Mouse (Mus musculus) naive thymus-derived CD4-positive, alpha-beta T cell, adult 2 months (primary cell): ENCODE measurements around the gene Wrnip1.

ENCODE experiments used
- DNase-seq: peaks from one replicate; pipeline ENCODE4 v3.0.0-alpha.2; 2011; ENCODE audit warnings: low read depth

Gene Wrnip1

DNA sequence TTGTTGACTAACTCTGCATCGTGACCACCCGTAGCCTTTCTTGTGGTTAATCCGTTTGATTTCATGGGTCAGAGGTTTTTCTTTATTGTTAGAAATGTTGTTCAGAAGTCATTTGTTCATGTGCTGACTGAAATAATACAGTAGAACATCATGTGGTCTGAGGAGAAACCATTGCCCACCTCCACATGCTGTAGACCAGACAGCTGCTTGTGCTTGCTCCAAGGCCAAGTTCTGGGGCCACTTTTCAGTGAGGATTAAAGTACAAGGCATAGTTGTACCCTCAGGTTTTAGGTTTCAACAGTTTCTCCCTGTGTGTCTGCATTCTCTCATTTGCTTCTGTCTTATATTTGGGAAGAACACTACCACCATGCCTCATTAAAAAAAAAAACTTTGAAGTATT is 5.8 kb downstream of the Wrnip1 start:
- no peak for DNase-seq

DNA sequence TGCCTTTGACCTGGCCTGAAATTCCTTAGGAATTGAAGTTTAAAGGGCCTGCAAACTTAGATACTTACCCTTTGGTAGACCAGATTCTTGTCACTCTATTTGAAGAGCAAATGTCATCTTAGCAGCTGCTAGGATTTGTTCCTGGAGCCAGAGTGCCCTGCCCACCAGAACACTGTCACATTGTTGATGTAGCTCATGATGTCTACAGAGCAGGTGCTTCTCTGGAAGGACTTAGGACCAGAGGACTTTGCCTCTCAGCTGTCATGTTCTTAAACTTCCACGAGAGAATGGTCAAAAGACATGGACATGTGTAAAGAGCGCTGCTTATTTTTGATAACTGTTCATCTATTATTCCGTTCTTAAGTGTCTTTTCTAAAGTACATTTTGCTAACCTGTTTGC is 17.4 kb downstream of the Wrnip1 start:
- DNase-seq: no peak

DNA sequence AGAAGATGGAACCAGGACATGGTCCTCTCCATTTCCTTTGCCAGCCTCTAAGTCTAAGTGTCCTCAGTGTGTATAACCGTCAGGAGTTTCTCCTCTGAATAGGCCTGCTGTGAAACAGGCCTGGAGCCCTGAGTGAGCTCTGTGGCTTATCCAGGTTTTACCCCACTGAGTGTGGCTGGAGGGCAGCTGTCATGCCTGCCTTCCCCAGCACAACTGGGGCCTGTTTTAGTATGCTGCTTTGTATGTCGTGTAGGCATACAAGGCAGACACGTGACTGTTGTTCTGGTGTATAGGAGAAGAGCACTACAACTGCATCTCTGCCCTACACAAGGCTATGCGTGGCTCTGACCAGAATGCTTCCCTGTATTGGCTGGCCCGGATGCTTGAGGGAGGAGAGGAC is 18.1 kb downstream of the Wrnip1 start:
- DNase-seq: no peak

DNA sequence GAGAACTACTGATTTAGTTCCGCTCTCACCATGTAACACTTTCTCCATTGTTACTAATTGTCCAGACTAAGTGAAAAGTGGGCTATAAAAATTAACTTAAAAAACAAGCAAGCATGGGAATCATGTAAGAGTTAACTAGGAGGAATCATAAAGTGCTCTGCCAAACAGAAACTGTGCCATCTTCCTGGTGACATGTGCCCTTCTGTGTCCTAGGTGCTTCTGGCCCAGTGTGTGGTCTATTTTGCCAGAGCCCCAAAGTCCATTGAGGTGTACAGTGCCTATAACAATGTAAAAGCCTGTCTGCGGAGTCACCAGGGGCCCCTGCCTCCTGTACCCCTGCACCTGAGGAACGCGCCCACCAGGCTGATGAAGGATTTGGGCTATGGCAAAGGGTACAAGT is 19.8 kb downstream of the Wrnip1 start:
- DNase-seq: no peak

DNA sequence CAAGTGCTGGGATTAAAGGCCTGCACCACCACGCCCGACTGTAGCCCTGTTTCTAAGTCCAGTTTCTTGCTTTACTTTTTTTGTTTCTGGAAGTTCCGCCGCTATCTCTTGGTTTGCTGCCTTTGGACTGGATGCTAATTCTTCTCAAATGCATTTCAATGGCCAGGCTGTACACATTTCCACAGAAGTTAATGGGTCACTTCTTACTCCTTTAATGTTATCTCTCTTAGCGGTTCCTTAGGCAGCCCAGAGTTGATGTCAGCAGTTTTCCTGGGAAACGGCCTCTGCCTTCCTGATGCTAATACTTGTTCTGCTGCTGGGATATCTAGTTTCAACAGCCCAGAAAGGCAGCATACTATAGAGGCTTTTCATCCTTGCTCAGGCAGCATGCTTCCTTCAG is 21.3 kb downstream of the Wrnip1 start:
- DNase-seq: no peak

DNA sequence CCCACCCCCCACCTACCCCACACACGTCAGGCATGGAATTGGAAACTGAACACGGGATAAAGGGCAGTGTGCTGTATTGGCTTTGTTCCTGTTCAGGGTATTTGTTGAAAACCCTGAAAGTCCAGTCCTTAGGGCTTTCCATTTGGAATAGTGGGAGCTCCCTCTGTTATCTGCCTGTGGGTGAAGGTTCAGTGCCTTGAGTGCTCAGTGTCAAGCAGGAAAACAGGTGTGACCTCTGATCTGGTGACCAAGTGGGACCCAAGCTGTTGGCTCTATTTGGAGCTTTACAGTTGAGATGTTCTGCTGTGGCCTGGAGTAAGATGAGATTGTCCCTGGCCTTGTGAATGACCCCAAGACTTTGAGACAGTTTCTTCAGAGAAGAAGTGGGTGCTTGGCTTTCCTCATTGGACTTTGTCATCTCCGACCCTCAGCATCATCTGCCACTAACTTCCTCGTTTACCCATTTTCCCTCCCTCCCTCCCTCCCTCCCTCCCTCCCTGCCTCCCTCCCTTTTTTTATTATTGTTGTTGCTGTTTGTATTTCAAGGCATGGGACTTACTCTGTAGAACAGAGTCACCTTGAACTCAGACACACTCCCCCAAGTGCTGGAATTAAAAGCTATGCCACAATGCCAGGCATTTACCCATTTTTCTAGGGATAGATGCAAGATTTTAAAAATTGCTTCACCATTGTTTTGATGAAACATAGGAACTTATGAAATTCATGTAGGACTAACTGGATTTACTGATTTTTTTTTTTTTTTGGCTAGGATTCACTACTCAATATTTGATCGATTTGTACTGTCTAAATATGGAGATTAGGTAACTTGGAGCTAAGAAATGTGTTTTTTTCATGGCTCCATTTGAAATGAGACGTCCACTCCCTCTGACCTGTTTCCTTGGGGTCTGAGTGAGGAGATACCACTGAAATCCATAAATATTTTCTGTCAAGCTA is 22.8 kb downstream of the Wrnip1 start:
- DNase-seq: no peak

DNA sequence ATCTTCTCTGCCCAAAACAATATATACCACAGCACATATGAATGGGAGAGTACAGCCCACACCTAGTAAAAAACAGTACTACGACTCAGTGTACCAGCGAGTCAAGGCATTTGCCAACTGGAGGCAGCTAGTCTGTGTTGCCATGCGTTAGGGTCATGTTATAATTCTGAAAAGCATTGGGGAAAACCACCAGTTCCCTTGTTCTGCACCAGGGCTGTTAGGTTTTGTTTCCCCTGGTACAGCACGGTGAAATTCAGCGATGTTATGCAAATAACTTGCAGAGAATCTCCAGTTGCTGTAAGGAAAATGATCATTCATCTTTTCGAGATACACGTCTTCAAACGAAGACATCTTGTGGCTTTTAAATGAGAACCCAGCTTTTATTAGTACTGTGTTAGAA is 23.7 kb downstream of the Wrnip1 start:
- DNase-seq: no peak

DNA sequence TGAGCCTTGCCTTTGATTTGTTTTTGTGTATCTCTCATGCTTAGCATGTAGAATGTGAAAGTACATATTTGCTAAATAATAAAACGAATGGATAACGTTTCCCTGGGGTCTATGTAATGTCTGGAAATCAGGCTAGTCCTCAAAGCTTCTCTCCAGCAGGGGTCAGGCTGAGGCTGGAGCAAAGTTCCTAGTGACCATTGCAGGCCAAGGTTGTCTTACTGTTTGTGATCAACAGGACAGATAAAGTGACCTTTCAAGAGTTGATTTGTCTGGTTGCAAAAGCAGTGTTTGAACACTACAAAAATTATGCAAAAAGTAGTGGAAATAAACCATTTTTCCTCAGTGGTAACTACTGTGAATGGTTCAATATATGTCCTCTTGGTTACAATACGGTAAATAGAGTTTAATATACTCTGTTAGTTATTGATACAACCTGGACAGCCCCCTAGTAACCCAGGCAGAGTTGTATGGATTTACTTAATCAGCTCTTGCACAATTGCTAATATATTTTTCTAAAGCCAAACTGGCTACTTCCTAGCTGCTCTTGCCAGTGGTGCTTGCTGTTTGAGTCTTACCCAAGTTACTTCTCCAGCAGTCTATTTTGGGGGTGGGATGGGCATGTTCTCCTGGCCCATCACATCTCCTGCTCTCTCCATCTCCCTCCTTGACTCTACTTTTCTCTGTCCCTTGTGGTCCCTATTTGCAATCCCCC is 25.4 kb downstream of the Wrnip1 start:
- DNase-seq: no peak

DNA sequence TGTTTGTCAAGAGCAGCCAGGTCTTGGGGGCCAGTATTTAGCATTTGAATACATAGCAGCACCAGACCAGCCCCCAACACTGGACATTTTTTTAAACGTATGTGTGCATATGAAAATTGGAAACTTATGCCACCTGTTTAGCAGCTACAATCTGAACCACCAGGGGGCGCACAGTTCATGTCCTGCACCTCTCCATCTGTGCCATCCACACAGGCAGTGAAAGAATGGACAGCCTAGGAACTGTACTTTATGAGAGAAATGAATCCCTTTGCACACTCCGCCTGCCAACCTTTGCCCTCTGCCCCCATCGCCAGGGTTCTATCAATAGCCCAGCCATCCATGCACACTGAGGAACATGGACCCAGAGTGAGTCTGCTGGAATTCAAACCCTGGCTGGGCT is 26.1 kb downstream of the Wrnip1 start:
- peak; percentile 67 for DNase-seq

DNA sequence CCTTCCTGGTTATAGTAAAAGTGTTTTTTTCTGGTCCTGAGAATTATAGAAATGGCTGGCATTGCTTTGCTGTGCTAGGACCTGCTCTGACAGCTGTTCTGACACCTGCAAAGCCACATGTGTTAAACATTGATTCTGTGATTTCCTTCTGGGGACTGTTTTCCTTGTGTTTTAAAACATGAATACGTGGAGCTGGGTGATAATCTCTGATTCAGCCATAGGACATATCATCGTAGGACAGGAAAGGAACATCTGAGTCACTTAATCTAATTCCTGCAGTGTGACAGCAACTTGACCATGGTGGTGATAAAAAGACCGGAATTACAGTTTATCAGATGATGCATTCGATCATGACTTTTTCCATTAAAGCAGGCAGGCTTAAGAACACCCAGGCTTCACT is 27.0 kb downstream of the Wrnip1 start:
- no peak for DNase-seq

DNA sequence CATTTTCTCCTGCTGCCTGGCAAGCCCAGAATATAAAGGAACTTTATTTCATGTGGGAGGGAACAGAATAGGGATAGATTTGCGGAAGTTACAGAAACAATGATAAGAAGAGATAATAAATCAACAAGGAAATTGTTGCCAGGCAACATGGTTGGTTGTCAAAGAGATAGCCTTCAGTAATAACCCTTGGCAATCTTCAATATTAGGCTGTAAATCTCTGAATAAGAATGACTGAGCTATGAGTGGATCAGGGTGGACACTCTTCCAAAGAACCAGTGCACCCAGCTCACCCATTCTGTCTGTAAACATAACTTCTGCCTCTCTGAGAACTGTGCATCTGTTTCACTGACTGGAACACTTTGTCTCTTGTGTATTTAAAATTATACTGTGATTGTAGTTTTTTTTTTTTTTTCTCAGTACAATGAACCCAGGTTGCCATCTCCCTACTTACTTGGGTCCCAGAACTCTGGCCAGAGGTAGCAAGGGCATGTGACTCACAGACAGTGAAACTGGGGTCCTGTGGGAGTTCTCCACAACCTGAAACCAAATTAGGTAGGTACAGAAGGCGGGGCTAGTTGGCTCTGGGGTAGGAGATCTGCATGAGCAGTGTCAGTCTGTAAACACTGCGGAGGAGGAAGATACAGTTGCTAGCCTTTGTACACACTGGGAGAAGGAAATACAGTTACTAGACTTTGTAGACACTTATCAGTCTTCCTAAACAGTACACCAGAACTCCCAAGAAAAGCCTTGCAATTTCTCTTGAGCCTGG is 29.9 kb downstream of the Wrnip1 start:
- DNase-seq: no peak

DNA sequence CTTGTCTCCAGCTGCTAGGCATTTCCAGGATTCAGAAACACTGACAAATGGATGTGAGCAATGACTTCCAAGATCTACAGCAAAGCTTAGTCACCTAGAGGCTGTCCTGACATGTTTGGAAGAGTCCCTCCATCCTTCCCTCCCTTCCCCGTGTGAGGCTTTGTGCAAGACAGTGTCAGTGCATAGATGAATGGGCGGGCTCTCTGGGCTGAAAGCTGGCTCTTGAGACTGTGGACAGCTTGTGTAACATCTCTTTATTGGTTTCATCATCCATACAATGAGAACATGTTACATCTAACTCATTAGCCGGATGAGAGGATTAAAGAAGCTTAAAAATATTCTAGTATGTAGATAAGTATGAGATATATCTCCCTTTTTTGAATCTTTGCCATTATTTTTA is 30.9 kb downstream of the Wrnip1 start:
- no peak for DNase-seq

DNA sequence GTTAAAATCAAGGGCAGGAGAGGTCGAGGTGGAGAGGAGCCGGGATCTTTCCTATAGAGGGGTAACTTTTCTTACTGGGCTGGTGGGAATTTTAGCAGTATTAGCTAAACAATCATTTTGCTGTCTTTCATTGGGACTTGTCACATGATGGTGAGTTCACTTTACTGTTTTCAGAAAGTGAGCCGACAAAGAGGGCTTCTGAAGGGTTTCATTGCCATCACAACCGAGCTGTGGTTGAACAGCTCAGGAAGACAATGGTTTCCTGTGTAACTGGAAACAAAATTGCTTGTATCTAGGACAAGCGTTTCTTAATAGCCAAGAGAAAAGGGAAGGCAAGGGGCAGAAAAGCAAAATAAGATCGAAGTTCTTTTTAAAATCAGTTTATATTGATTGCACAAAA is 31.4 kb downstream of the Wrnip1 start:
- DNase-seq: peak; percentile 28

DNA sequence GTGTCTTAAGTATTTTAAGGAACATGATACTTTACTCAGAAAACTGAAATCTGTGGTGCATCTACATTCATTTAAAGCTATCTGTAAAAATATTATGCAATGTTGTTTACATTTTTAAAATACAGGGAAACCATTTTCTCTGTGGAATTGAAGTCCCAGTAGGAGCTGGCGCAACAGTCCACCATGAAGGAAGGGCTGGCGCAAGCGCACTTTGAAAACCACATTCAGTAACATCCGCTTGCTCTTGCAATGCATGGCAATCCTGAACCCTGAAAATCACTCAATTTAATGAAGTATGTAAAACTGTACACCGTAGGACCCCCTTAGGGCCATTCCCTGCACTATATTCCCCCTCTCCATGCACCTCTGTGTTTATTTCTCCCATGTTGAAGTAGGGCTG is 32.7 kb downstream of the Wrnip1 start:
- DNase-seq: no peak

DNA sequence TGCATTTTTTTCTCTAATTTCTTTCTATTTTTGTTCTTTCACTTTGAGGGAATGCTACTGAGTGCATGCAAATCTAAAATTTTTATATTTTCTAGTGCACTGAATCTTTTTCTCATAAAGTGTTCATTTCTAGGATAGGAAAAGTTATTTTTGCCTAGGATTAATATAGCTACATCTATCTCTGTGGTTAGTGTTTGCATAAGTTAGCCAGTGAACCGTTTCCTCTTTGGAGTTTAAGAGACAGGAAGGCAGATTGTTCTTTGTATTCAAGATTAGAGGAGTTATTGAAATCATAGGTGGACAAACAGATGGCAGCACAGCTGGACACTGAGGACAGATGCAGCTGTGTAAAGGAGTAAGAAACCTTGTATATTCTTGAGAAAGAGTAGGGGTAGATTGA is 37.5 kb downstream of the Wrnip1 start:
- no peak for DNase-seq

DNA sequence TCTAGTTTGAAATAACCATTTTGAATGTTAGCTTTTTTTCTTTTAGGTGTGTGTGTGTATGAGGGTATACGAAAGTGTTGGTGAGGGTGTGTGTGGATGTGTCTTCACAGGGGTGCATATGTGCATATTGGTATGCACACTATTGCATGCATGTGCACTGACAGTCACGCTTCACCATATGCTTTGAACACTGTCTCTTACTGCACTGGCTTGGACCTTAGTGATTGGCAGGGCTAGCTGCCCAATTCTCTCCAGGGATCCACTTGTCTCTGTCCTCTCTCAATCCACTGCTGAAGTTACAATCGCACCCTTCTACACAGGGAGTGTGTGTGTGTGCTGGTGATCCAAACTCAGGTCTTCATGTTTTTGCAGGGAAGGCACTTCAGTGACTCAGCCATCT is 39.5 kb downstream of the Wrnip1 start:
- no peak for DNase-seq

DNA sequence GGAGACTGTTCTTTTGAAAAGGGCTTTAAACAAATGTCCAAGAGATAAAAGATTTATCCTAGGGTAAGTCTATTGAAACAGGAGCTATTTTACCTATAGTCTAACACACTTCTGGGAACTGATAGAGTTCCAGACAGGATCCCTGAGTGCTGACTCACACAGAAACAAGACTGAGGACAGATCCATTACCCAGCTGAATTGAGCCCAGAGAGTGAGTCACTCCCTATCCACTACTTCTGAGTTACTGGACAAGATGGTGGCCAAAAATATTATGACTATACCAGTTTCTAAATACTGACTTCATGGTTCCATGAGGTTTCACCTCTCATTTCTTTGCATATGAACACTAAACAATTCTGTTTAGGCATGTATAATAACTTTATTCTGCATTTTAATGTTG is 44.4 kb downstream of the Wrnip1 start:
- DNase-seq: no peak

DNA sequence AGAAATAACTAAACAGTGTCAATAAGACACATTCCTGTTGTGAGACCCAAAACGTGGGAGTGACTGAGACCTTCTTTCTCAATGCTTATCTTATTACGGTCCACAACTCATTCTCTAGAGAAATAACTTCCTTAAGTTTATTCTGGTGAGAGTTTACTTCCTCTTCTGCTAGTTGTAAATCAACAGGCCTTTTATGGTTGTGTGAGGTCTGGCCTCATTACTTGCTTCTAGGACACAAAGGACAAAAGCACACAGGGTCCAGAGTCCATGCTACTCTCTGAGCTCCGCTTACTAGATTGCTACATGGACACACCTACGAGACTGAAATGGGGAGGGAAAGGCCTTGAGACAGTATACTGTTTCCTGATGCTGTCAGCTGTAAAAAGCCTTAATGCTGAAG is 47.3 kb downstream of the Wrnip1 start:
- no peak for DNase-seq

DNA sequence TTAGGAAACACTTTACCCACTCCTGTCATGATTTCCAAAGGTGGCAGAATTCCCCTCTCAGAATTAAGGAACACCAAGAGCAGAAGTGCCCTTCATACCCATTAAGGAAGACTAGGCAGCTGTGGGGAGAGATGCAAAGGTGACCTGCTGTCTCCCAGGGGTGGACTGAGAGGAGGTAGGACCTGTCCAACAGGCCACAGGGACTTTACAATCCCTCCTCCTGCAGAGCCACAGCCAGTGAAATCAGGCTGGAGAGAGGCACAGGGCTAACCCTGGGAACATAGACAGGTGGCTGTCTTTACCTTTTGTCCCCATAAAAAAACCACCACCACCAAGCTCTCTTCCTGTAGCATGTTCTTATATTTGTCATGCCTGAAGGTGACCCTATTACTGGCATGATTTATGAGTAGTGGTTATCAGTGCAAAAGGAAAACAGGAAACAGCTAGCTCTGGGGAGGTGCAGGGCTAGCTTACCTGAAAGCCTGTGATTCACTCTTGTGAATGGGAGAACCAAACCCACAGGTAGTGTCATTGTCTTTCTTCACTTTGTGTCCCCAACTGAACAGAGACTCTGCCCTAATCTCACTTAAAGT is 47.8 kb downstream of the Wrnip1 start:
- no peak for DNase-seq

DNA sequence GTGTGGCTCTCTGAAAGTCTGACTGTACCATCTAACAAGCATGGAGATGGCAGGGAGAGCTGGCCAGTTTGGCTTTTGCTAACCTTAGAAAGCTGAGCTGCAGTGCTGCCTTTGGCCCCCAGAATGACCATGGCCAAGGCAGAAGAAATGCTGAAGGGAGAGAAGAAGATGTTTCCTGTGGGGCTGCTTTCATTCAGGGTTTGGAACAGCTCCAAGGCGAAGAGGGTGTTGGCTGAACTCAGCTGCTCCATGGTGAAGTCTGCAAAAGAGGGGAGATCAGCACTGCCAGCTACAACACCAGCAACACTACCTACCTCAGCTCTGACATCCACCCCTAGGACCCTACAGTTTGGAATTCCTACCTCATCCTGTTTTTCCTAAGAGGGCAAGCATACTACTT is 48.3 kb downstream of the Wrnip1 start:
- DNase-seq: no peak

DNA sequence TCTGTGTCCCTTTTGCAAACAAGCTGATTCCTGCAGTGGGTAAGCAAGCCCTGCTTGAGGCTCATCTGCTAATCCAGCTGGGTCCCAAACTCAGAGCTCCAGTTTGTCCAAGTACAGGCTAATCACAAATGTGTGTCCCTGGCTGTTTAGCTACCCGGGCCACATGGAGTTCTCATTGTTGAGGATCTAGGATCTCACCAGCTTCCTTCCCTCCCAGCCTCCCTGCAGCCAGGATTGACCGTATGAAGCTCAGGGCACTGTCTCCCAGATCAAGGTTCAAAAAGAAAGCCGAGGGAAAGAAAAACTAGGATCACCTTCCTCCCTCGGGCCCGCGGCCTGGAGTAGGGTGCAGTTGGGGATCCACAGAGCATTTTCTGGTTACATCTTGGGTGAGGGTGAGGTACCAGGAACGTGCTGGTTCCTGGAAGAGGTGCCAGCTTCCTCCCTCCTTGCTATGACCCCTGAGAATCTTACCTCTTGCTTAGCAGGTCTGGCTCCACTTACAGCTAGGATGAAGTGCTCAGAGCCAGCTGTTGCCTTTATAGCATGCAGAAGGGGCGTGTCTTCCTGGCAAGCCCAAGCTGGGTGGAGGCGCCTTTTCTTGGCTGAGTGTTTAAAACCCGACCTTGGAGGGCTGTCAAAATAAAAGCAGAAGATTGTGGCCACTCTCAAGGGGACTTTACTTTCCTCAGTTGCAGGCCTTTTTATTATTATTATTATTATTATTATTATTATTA is 49.0 kb downstream of the Wrnip1 start, which contains the start of gene Serpinb1a:
TSS of gene Serpinb1a (minus strand) at position 518 of the 737 bp plus-strand sequence.
- DNase-seq: no peak

DNA sequence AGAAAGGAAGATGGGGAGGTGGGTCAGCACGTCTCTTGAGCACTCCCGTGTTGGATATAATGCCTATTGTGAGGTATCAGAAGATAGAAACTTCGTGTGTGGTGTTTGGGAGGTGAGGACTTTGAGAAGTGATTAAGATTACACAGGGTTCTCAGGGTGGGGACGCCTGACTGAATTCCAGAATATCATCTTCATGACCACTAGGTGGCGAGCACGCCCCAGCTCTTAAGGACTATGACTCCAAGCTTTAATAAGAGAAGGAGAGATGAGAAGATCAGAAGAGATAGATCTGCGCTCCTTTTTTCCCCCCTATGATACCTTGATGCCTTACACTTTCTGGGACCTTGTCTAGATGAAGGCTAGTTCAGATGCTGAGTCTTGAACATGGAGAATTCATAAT is 50.1 kb downstream of the Wrnip1 start:
- DNase-seq: peak; percentile 60
